Mouse (Mus musculus): Measurements from ENCODE around the gene Nup107. TPM values are rescaled to one million over a fixed set of nuclear protein-coding genes. Genes with fewer than 3 reads are reported as not detected.

Nup107 gene
- polyA plus RNA-seq, 3 experiments from 2014 or later = 48.5 to 73.1 (median 57.4) TPM

GRCm38 (mm10) chr10:117799806-117800205, 7.3 kb upstream of the Nup107 start:
- ATAC-seq = no peak

- peak; percentile 21 for ATAC-seq
These were observed 6.0 kb upstream of the Nup107 start for GRCm38 (mm10) chr10:117798436-117799035.

GRCm38 (mm10) chr10:117797684-117798083, 5.2 kb upstream of the Nup107 start:
- ATAC-seq = no peak

- ATAC-seq = no peak
These were observed 4.6 kb upstream of the Nup107 start for GRCm38 (mm10) chr10:117797106-117797505.

- ATAC-seq = no peak
These were observed 3.7 kb upstream of the Nup107 start for GRCm38 (mm10) chr10:117796181-117796580.

GRCm38 (mm10) chr10:117795206-117795605, 2.7 kb upstream of the Nup107 start:
- ATAC-seq = no peak

GRCm38 (mm10) chr10:117793436-117794030, 1.0 kb upstream of the Nup107 start:
- ATAC-seq = no peak

GRCm38 (mm10) chr10:117791171-117791470, 1.4 kb downstream of the Nup107 start:
- ATAC-seq = no peak

- no peak for ATAC-seq
These were observed 1.9 kb downstream of the Nup107 start for GRCm38 (mm10) chr10:117790421-117791170.

- no peak for ATAC-seq
These were observed 2.5 kb downstream of the Nup107 start for GRCm38 (mm10) chr10:117790011-117790410.

GRCm38 (mm10) chr10:117784646-117785045, 7.9 kb downstream of the Nup107 start:
- ATAC-seq = peak; percentile 95

GRCm38 (mm10) chr10:117783786-117784420, 8.6 kb downstream of the Nup107 start:
- ATAC-seq = no peak

GRCm38 (mm10) chr10:117782491-117783260, 9.8 kb downstream of the Nup107 start:
- no peak for ATAC-seq

GRCm38 (mm10) chr10:117782056-117782455, 10.4 kb downstream of the Nup107 start:
- ATAC-seq = no peak

GRCm38 (mm10) chr10:117781021-117781725, 11.3 kb downstream of the Nup107 start:
- ATAC-seq = no peak

- ATAC-seq = no peak
These were observed 12.1 kb downstream of the Nup107 start for GRCm38 (mm10) chr10:117780306-117780911.

- no peak for ATAC-seq
These were observed 12.8 kb downstream of the Nup107 start for GRCm38 (mm10) chr10:117779581-117780305.

GRCm38 (mm10) chr10:117778951-117779350, 13.6 kb downstream of the Nup107 start:
- ATAC-seq = no peak

GRCm38 (mm10) chr10:117778328-117778910, 14.1 kb downstream of the Nup107 start:
- no peak for ATAC-seq

GRCm38 (mm10) chr10:117777501-117778327, 14.8 kb downstream of the Nup107 start:
- no peak for ATAC-seq

All from inflammation-experienced regulatory T-cells, adult 6 months (primary cell).